Mouse (Mus musculus) midbrain, embryonic 11.5 days (tissue): ENCODE data around the gene Grem2. TPM values are rescaled to one million over a fixed set of nuclear protein-coding genes. Genes with fewer than 3 reads are reported as not detected.

ENCODE experiments used
- ATAC-seq: fragments of 200-750 bp; cut with Nextera tagmentation; 2 replicates; pipeline ENCODE4 v1.8.0; 2017; ENCODE audit warnings: moderate TSS enrichment, moderate library complexity; ENCODE audit not compliant: low FRiP score
- DNase-seq: peaks from one replicate; pipeline ENCODE4 v3.0.0; 2015; ENCODE audit warnings: low spot score; ENCODE audit errors: missing footprints
- H3K27ac ChIP-seq: fragments of 300-500 bp; sonication (generic); 2 replicates; pipeline ENCODE4 v1.5.1; 2014; ENCODE audit warnings: low read depth, low read length
- H3K27me3 ChIP-seq: fragments of 300-500 bp; sonication (generic); 2 replicates; pipeline ENCODE4 v1.6.1; 2014; ENCODE audit warnings: mild to moderate bottlenecking, low read length, moderate library complexity, mixed read lengths; ENCODE audit not compliant: control insufficient read depth, insufficient read depth
- H3K36me3 ChIP-seq: fragments of 300-500 bp; sonication (generic); 2 replicates; pipeline ENCODE4 v1.6.1; 2014; ENCODE audit warnings: mild to moderate bottlenecking, low read length, moderate library complexity, mixed read lengths; ENCODE audit not compliant: control insufficient read depth, insufficient read depth
- H3K4me1 ChIP-seq: fragments of 300-500 bp; sonication (generic); 2 replicates; pipeline ENCODE4 v1.6.1; 2014; ENCODE audit warnings: low read length; ENCODE audit not compliant: control insufficient read depth, insufficient read depth
- H3K4me2 ChIP-seq: fragments of 300-500 bp; sonication (generic); 2 replicates; pipeline ENCODE4 v1.6.1; 2014; ENCODE audit warnings: mild to moderate bottlenecking, moderate library complexity
- H3K4me3 ChIP-seq: fragments of 300-500 bp; sonication (generic); 2 replicates; pipeline ENCODE4 v1.5.1; 2014; ENCODE audit warnings: low read depth, low read length
- H3K9ac ChIP-seq: fragments of 300-500 bp; sonication (generic); 2 replicates; pipeline ENCODE4 v1.6.1; 2014; ENCODE audit warnings: low read length
- H3K9me3 ChIP-seq: fragments of 300-500 bp; sonication (generic); 2 replicates; pipeline ENCODE4 v1.6.1; 2016; ENCODE audit warnings: low read length; ENCODE audit not compliant: control insufficient read depth
- WGBS: fragments of 180-500 bp; shearing (Covaris S2); extraction: QIAGEN DNeasy Blood & Tissue Kit; methylation state at CpG from one replicate; pipeline ENCODE4 v1.1.7; 2014; 5-methylcytosine and 5-hydroxymethylcytosine counted together
- polyA plus RNA-seq: library from polyadenylated mRNA; unstranded; fragments of >200 nt; fragmentation: Nextera tagmentation; extraction: Ambion mirVana; gene quantifications from 2 replicates; pipeline ENCODE4 v1.2.1, GENCODE M21; 2014

Grem2 gene
- polyA plus RNA-seq, 1 experiment from 2014 or later: 1.6 TPM

DNA sequence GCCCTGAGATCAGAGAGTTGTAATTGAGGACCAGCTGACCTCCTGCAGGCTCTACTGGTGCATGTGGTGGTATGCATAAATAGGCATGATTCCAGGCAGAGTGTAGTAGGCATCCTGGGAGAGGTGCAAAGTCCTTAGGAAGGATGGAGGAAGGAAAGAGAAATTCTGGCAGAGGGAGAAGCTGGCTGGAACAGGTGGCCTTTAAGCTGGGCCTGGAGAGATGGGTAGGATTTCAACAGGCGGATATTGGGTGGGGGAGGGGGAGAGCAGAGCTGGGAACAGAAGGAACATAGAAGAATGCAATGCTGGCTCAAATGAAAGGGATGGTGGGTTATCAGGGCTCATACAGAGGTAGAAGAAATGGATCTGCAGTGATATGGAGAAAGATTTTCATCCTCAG lies 18.9 kb downstream of the Grem2 start:
- no peaks in the 10 kb centered on the region for H3K4me1 ChIP-seq
- H3K27ac ChIP-seq: no peak overlapping the region
- H3K36me3 ChIP-seq: no peaks in the 10 kb centered on the region
- ATAC-seq: no peak
- no peak overlapping the region for H3K9ac ChIP-seq
- DNase-seq: no peak
- H3K27me3 ChIP-seq: no peaks in the 10 kb centered on the region
- 75% methylated on average over 1 of the region's 1 CpGs for WGBS
- H3K9me3 ChIP-seq: no peaks in the 10 kb centered on the region
- H3K4me2 ChIP-seq: no peak overlapping the region
- H3K4me3 ChIP-seq: no peak overlapping the region

DNA sequence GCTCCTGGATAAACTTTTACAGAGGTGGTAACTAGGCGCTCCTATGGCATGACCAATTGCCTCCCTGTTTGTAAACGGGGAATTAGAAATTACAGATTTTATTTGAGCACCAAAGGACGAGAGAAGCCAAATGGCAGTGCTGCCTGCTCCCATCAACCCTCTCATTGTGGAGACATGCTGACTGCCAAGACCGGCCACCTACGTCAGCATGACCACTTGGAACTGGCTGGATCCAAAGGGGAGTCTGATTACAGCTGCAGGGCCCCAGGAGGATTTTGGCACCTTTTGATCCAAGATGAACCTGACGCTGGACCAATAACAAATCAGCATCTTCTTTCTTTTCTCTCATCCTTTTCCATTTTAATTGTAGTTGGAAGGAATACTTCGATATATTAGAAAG lies 29.1 kb downstream of the Grem2 start:
- no peaks in the 10 kb centered on the region for H3K4me1 ChIP-seq
- H3K27ac ChIP-seq: no peak overlapping the region
- 89% methylated on average over 7 of the region's 7 CpGs for WGBS
- H3K9ac ChIP-seq: no peak overlapping the region
- H3K36me3 ChIP-seq: no peaks in the 10 kb centered on the region
- no peak overlapping the region for H3K4me3 ChIP-seq
- no peaks in the 10 kb centered on the region for H3K9me3 ChIP-seq
- DNase-seq (no peak), ATAC-seq (no peak)
- H3K4me2 ChIP-seq: no peak overlapping the region
- H3K27me3 ChIP-seq: no peaks in the 10 kb centered on the region

DNA sequence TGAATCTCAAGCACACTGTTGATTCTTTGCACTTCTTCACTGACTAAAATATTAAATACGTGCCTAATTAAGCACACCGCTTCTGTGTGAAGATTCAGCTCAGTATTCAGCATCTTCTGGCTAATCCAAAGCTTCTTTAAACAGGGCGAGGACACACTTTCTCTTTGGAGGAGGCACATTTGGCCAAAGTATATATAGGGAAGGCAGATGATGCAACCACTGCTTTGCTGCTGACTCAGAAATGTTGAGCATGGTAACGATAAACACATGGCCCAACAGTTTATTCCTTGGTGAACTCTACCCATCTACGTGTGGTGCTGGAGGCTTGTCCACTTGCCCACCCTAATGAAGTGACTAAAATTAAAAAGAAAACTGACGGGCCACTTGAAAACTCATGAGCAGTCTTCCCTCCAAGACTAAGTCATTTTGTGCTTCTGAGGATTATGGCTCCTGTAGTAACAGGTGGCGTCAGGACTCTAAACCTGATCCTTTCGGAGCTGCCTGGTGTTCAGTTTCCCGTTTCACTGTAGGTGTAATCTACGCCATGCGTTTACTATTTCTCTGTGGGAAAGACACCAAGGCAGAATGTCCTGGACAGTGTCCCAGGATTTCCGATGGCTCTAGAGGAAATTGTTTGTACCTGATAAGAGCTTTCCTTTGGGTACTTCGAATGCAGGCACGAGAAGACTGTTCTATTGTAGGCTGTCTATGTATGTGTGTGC lies 32.8 kb downstream of the Grem2 start:
- no peak for ATAC-seq
- Histone ChIP-seq H3K4me2 (no peak overlapping the region), H3K27me3 (no peaks in the 10 kb centered on the region), H3K36me3 (no peaks in the 10 kb centered on the region), H3K9ac (no peak overlapping the region), H3K4me3 (no peak overlapping the region), H3K9me3 (no peaks in the 10 kb centered on the region), H3K27ac (no peak overlapping the region), H3K4me1 (no peaks in the 10 kb centered on the region)
- DNase-seq: no peak
- WGBS: 90% methylated on average over 14 of the region's 14 CpGs

DNA sequence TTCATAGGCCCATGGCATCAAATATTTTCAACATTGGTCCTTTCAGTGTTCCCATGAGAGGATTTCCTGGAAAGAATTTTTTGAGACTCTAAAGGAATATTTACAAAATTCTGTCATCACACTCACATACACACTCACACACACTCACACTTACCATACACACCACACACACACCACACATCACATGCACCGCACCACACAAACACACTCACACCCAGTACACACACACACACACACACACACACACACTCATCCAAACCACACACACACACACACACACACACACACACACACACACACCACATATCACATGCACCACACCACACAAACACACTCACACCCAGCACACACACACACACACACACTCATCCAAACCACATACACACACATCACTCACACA lies 33.5 kb downstream of the Grem2 start:
- ATAC-seq: no peak
- DNase-seq: no peak
- Histone ChIP-seq H3K4me3 (no peak overlapping the region), H3K9ac (no peak overlapping the region), H3K9me3 (no peaks in the 10 kb centered on the region), H3K27me3 (no peaks in the 10 kb centered on the region), H3K4me2 (no peak overlapping the region), H3K27ac (no peak overlapping the region), H3K36me3 (no peaks in the 10 kb centered on the region), H3K4me1 (no peaks in the 10 kb centered on the region)
- 100% methylated on average over 1 of the region's 1 CpGs for WGBS

DNA sequence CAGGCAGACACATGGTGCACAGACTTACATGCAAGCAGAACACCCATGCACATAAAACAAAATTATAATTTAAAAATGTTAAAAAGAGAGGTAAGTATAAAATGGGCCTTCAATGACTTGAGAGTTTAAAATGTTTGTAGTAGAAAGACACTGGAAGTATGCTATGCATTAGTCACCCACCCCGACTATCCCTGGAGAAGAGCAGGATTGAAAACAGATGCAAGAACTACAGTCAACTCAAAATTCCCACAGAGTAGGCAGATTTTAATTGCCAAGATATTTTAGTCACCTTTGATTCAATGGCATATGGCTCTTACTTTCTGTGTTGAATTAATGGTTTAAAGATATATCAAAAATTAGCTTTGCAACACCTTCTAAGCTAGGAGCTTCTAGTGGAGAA lies 39.1 kb downstream of the Grem2 start:
- no peak overlapping the region for H3K4me2 ChIP-seq
- H3K4me3 ChIP-seq: no peak overlapping the region
- ATAC-seq (no peak), DNase-seq (no peak)
- H3K27me3 ChIP-seq: no peaks in the 10 kb centered on the region
- WGBS: 68% methylated on average over 1 of the region's 1 CpGs
- no peak overlapping the region for H3K9ac ChIP-seq
- H3K4me1 ChIP-seq: no peaks in the 10 kb centered on the region
- no peak overlapping the region for H3K27ac ChIP-seq
- no peaks in the 10 kb centered on the region for H3K36me3 ChIP-seq
- H3K9me3 ChIP-seq: no peaks in the 10 kb centered on the region

DNA sequence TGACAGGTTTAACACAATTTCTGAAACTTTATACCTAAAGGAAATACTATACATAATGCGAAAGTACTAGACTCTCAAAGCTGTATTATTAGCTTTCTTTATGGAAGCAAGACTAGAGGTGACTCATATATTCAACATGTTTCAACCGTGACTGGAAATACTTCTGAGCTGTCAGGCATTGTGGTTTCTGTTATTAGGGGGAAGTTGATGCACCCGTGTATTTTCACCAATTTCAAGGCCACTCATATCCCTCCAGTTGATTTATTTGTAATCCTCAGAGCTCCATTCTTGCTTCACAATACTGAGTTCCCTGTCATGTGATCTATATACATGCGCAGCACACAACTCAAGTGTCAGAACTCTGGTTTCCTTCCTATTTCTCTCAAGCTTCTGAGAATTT lies 46.4 kb downstream of the Grem2 start:
- DNase-seq (no peak), ATAC-seq (no peak)
- H3K9me3 ChIP-seq: no peaks in the 10 kb centered on the region
- no peaks in the 10 kb centered on the region for H3K27me3 ChIP-seq
- H3K27ac ChIP-seq: no peak overlapping the region
- no peaks in the 10 kb centered on the region for H3K4me1 ChIP-seq
- no peak overlapping the region for H3K9ac ChIP-seq
- 89% methylated on average over 4 of the region's 4 CpGs for WGBS
- H3K36me3 ChIP-seq: no peaks in the 10 kb centered on the region
- H3K4me2 ChIP-seq: no peak overlapping the region
- no peak overlapping the region for H3K4me3 ChIP-seq

DNA sequence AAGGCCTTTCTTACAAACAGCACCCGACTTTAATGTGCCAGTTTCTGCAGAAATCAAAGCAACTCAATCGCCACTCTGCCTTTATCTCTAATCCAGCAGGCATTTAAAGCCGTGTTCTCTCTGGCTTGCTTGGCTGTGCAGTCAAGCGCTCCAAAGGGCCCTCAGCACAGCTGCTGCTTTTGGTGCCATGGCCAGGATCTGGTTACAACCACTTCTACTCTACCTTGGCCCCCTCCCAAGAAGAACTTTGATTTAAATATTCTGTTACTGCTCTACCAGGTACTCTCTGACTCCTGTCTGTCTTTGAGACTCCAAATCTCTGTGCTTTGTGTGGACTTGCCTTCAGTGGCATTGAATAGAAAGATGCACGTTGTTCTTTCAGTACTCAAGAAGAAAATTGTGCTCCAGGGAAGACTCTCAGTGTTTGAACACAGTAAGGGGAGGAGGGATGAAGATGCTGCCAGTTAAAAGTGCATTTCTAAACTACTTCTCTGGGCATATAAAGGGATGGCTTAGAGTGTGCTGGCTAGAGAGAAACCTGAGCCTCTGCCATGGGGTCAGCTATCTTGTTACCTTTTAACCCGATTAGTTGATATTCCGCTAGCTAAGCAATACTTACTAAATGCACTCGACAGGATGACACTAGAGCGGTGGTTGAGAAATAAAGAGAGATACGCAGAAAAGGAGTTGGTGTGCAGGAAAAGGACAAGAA lies 61.1 kb downstream of the Grem2 start:
- ATAC-seq: no peak
- no peak overlapping the region for H3K4me2 ChIP-seq
- WGBS: 63% methylated on average over 10 of the region's 10 CpGs

DNA sequence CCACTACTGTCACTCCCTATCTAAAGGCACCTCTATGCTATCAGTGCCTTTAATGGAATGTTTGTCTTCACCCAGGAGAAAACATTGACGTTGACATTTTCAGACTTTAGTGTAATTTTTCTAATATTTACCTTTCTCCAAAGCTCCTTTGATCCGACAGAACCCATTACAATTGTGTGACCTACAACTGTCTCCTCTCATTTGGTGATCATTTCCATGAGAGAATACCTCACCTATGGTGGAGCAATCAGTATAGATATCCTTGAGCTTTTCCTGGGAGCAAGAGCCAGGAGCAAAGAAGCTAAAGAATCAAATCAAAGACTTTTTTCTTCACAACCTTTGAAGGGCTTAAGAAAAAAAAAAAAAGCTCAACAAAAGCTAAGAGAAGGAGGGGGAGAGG lies 65.4 kb downstream of the Grem2 start:
- Histone ChIP-seq H3K9me3 (no peaks in the 10 kb centered on the region), H3K4me2 (no peak overlapping the region), H3K4me1 (no peaks in the 10 kb centered on the region), H3K4me3 (no peak overlapping the region), H3K27ac (no peak overlapping the region), H3K36me3 (no peaks in the 10 kb centered on the region), H3K27me3 (no peaks in the 10 kb centered on the region), H3K9ac (no peak overlapping the region)
- ATAC-seq (no peak), DNase-seq (no peak)
- 78% methylated on average over 2 of the region's 2 CpGs for WGBS

More for the DNA sequence above, 61.1 kb downstream of the Grem2 start:
- Histone ChIP-seq H3K4me3 (no peak overlapping the region), H3K27ac (no peak overlapping the region), H3K9me3 (no peaks in the 10 kb centered on the region), H3K4me1 (no peaks in the 10 kb centered on the region), H3K9ac (no peak overlapping the region), H3K36me3 (no peaks in the 10 kb centered on the region), H3K27me3 (no peaks in the 10 kb centered on the region)
- DNase-seq: no peak

DNA sequence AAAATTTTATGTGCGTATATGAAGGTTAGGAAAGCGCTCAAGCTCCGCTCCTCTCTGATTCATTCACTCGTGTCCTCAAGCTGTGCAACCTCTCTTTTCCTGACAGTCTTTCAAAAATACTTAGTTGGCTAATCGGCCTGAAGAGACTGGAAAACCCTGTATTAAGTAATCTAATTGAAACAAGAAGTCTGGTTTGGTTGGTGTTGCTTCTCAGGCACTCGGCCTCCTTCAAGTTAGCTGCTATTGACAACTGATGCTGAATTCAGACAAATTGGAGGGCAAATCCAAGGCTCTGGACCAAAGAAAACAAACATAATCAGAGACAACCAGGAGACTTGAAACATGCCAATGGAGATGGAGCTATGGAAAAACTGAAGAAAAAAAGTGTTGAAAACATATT lies 76.8 kb downstream of the Grem2 start:
- 87% methylated on average over 6 of the region's 6 CpGs for WGBS
- Histone ChIP-seq H3K4me1 (no peaks in the 10 kb centered on the region), H3K36me3 (no peaks in the 10 kb centered on the region), H3K9ac (no peak overlapping the region), H3K27me3 (no peaks in the 10 kb centered on the region), H3K4me3 (no peak overlapping the region), H3K27ac (no peak overlapping the region), H3K4me2 (no peak overlapping the region), H3K9me3 (no peaks in the 10 kb centered on the region)
- ATAC-seq (no peak), DNase-seq (no peak)
